Mouse (Mus musculus) layer of hippocampus, adult 9-10 months (tissue): ENCODE measurements around the gene Marveld3.
A peak's percentile ranks its signal among the peaks of the same experiment; 100 is the strongest.

Experiments
- DNase-seq: peaks from one replicate; pipeline ENCODE4 v3.0.0; 2022; ENCODE audit warnings: low spot score

Marveld3 gene

DNA sequence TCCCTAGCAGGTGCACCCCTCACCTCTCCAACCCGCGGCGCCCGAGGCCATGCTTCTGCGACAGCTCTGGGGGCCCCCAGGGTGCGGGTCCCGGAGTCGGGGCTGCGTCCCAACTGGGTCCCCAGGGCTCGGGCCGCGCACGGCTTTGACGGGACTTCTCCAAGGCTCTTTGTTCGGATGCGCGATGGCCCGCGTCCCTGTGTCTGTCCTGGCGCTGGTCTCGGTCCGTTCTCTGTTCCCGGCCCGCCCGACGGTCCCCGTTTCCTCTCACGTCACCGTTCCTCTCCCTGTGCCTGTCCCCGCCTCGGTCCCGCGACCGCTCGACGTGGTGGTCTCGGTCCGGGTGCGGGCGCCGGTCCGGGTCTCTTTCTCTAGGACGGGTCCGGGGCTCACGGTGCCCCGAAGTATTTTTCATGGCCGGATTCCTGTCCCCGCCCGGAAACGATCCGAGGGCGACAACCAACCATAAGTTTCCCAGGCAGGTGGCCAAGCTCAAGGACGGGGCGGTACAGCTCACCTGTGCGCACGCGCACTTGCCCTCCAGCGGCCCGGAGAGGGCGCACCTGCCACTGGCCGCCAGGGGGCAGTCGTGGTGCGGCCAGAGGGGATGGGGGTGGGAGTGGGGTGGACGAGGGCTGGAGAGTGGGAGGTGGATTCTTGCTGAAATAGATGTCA lies at the start of gene Marveld3:
Gene Marveld3 (minus strand): TSS at position 511 of the 675 bp plus-strand sequence.
- DNase-seq, result no peak

DNA sequence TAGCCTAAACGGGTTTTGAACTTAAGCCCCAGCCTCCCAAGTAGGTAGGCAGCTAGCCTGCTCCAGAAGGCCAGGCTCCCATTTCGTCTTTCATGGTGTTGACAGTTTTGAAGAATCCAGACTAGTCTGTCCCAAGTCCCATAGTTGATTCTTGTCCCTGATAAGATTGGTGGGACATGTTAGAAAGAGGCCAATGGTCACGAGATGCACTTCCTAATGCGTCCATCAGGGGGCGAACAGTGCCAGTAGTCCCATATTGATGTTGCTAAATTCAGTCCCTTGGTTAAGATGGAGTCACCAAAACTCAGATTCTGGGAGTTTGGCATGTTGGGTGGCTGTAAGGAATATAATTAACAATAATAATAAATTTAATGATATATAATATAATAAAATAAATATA lies 48.9 kb upstream of the Marveld3 start:
- no peak for DNase-seq

DNA sequence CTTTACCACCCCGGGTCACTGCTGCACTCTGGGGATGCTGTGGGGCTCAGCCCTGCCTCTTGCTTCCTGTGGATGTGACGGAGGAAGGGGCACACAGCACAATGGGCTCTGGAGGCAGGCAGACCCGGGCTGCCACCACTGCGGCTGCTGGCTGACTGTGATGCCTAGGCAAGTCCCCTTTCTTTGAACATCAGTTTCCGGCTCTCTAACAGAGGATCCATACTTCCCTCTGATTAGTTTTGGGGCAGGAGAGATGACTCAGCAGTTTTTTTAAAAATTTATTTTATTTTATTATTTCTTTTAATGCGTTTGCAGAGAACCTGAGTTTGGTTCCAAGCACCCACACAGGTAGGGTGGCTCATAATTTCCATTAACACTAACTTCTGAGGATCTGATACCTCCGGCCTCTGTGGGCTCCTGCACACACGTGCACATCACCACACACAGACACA lies 47.0 kb upstream of the Marveld3 start:
- no peak for DNase-seq

- no peak for DNase-seq
These were observed 46.4 kb upstream of the Marveld3 start for GRCm38 (mm10) chr8:110008228-110008994.

GRCm38 (mm10) chr8:110006312-110007023 lies 44.5 kb upstream of the Marveld3 start:
- DNase-seq, result no peak

- no peak for DNase-seq
These were observed 42.3 kb upstream of the Marveld3 start for GRCm38 (mm10) chr8:110004300-110004699.

- no peak for DNase-seq
These were observed 41.0 kb upstream of the Marveld3 start for GRCm38 (mm10) chr8:110002953-110003352.

DNA sequence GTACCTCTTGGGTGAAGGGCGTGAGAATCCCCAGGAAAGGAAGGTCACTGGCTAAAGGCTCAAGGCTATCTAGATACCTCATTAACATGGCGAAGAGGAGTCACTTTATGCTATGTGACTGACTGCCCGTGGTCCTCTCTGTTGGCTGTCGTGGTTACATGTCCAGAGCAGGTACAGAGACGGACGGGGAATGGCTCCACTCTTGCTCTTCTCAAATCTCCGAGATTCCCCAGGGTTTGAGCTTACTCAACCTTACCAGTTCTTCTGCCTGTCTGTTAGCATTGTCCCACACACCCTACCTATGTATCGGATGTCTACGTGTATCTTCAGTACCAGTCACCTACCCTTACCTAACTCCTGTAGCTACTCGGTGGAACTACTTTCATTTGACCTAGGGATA lies 38.0 kb upstream of the Marveld3 start:
- DNase-seq, result no peak

DNA sequence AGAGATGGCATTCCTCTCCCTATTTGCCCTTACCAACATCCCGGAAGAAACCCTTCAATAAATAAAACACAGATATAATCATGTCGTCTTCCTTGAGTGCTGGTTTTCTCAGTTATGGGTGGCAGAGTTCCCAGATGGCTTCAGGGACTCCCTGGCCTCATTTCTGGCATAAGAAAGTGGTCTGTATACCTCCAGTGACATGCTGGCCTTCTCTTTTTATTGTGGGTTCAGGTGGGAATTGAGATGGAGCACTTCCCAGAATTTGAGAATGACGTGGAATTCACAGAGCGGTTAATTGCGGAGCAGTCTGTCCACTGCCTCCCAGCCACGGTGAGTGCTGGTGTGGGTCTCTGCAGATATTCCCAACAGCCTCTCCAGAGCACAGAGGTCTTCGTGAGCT lies 36.1 kb upstream of the Marveld3 start:
- no peak for DNase-seq

GRCm38 (mm10) chr8:109997381-109997780 lies 35.4 kb upstream of the Marveld3 start:
- DNase-seq, result no peak

GRCm38 (mm10) chr8:109992951-109993350 lies 30.9 kb upstream of the Marveld3 start:
- no peak for DNase-seq

GRCm38 (mm10) chr8:109992166-109992565 lies 30.2 kb upstream of the Marveld3 start:
- no peak for DNase-seq

GRCm38 (mm10) chr8:109990224-109990623 lies 28.2 kb upstream of the Marveld3 start, which contains the start of gene Tat:
Gene Tat (plus strand): TSS chr8:109990437.
- DNase-seq, result no peak

DNA sequence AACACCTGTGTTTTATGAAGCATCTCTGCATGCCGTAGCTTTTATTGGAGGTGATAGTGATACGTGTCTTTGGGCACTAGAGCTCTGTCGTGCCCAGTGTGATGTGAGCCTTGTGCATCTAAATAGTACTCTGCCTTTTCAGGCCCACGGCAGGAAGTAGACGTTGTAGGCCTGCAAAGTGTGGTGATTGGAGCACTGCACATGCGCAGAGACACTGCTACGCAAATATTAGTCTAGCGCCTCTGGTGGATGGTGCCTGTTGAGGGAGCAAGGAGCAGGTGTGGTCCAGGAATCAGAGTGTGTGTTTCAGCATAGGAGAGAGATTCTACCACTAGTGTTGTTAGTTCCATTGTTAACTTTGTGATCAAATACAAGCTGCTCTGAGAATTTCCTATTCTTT lies 27.1 kb upstream of the Marveld3 start:
- DNase-seq, result no peak

DNA sequence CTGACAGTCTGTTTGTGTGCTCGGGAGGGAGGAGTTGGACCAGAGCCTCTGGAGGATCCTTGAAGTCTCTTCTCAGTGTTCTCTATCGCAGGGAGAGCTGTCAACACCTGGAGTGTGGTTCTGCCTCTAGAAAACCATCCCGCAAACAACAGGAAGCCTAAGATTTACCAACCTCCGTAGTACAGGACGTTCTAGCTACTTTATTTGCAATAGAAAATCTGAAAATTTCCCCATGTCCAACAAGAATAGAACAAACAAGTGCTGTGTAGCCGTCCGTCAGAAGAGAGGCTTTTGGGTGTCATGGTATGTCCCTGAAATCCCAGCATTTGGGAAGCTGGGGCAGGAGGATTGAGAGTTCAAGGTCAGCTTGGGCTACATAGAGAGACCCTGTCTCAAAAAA lies 25.8 kb upstream of the Marveld3 start:
- no peak for DNase-seq

- no peak for DNase-seq
These were observed 24.4 kb upstream of the Marveld3 start for GRCm38 (mm10) chr8:109986384-109986783.

GRCm38 (mm10) chr8:109983944-109984343 lies 21.9 kb upstream of the Marveld3 start:
- DNase-seq, result peak; percentile 12

DNA sequence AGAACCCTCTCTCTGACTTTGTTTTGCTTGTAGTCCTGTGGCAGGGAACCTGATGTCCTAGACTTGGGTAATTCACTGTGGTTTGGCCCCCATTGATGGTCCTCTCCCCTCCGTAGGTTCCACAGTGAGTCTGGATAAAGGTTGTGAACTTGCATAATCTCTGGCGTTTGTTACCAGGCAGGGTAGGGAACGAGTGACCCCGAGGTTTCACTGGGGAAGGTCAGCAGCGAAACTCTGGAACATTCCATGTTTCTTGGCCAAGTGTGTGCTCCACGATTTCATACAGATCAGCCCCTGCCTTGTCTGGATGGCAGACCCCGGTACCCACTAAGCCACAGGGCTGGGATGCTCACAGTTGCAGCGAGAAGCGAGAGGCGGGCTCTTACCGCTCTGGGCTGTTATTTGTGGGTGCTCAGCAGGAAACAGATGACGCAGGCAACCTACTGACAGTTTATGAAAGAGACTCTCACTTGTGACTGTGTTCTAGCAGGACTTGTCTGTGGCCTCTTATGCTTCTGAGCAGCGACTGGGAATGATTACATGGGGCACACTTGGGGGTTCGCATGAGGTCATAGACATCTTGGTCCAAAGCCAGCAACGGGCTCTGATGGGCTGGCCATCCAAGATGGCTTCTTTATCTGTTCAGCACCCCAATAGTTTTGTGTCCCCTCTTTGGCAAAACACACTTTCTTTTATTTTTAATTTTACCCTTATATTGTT lies 20.5 kb upstream of the Marveld3 start:
- DNase-seq, result no peak

DNA sequence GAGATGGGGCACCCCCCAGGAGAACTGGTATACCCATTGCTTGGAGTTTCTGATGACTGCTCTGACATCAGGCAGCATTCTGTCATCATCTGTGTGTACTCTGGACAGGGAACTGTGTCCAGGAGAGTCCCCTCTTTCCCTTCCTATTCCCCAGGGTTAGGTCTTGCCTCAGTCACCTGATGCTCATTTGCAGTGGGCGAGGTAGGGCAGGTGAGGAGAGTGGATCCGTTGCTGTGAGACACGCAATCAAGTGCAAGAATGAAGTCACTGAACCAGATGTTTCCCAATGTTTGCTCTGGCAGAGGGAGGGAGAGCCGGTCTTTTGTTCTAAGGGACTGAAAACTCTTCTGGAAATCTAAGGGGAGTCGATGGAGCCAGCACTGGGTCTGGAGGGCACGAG lies 17.3 kb upstream of the Marveld3 start:
- no peak for DNase-seq

DNA sequence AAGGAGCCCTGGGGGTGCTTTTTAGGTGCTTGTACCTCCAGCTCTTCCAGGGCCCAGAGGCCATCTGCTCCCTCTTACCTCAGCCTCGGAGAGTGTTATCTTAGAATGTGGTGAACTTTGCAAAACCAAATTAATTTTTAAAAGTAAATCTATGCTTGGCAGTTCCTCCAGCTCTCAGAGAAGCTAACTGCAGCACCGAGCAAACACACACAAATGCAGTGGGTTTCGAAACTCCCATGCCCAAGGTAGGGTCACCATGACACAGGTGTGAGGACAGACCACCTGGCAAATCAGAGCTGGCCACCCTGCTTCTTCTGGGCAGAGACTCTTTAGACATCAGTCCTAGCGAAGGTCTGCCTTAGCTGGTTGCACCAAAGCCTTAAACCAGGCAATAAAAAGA lies 10.9 kb upstream of the Marveld3 start:
- no peak for DNase-seq

DNA sequence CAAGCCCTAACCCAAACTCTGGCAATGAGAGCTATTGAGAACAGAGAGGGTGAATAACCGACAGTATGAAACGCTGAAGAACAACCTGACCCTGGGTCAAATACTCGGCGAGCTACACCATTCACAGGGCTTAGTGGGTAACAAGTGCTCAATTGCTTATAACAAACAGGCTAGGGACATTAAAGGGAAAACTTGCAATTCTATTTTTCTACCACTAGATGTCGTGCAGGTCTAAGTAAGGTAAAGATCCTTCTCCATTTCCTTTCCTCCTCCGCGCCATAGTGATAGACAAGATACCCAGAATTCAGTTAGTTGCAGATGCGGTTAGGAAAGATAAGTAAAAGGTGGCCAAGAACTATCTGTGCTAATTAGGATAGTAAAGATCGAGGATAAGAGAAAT lies 8.3 kb upstream of the Marveld3 start:
- peak; percentile 38 for DNase-seq

DNA sequence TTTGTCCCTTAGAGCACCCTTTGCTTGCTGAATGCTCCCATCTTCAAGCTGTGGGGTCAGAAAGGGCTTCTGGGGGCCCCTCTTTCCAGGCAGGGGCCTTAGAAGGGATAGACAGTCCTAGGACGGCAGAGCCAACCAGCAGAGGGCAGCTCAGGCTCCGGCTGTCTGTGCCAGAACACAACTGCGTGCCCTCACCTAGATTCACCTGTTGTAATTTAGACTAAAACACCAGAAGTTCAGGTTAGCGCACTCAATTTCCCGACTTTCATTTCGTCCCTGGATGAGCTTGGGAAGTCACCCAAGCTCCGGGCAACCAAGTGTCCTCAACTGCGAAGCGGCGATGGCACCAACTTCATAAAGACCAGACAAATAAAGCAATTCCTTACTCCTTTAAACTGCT lies 6.8 kb upstream of the Marveld3 start:
- DNase-seq, result no peak
